Mouse (Mus musculus) megakaryocyte-erythroid progenitor cell, adult 5-6 weeks (primary cell): Measurements from ENCODE around the gene Gm32717. TPM values are rescaled to one million over a fixed set of nuclear protein-coding genes. Genes with fewer than 3 reads are reported as not detected.
A peak's percentile ranks its signal among the peaks of the same experiment; 100 is the strongest.
"Not testable (repeated sequence)": the region's sequence is repeated elsewhere in the genome, so short reads cannot be mapped to it uniquely, and the experiment has no call there.

Experiments used
- ATAC-seq: replicated peaks from 2 replicates; pipeline ENCODE4 v1.8.0; 2016; ENCODE audit warnings: mild to moderate bottlenecking, inconsistent platforms; ENCODE audit not compliant: severe bottlenecking, poor library complexity, low FRiP score, low TSS enrichment
- total RNA-seq, 2 experiments: library from RNA; stranded (forward) in 1 of 2; stranded (reverse) in 1 of 2; fragments of 200-1000, 215-1000 nt in 1 of 2; fragments of >200 nt in 1 of 2; fragmentation: Nextera tagmentation in 1 of 2; gene quantifications; 2 replicates each; pipeline ENCODE4 v1.2.3; 2014 to 2017

The Gm32717 gene
- total RNA-seq (2014; fragmentation: Nextera tagmentation) (not detected in 2 replicates), total RNA-seq (2017) (0.42 TPM in 1 of 2 replicates, not detected in the other)

- ATAC-seq, result not testable (repeated sequence)
Measured at GRCm38 (mm10) chr10:118240680-118241079, at the start of gene Gm32717. Gene Gm32717 (minus strand): TSS chr10:118240780.

GRCm38 (mm10) chr10:118283016-118283415 lies 42.4 kb upstream of the Gm32717 start:
- not testable (repeated sequence) for ATAC-seq

- not testable (repeated sequence) for ATAC-seq
Measured at GRCm38 (mm10) chr10:118282565-118282964, 42.0 kb upstream of the Gm32717 start.

- not testable (repeated sequence) for ATAC-seq
Measured at GRCm38 (mm10) chr10:118278069-118278468, 37.5 kb upstream of the Gm32717 start.

- not testable (repeated sequence) for ATAC-seq
Measured at GRCm38 (mm10) chr10:118271416-118271815, 30.8 kb upstream of the Gm32717 start.

GRCm38 (mm10) chr10:118268812-118269211 lies 28.2 kb upstream of the Gm32717 start:
- ATAC-seq, result not testable (repeated sequence)

- not testable (repeated sequence) for ATAC-seq
Measured at GRCm38 (mm10) chr10:118258388-118258787, 17.8 kb upstream of the Gm32717 start, which contains the start of gene Gm32802. Gene Gm32802 (plus strand): TSS chr10:118258688.

GRCm38 (mm10) chr10:118250852-118251295 lies 10.3 kb upstream of the Gm32717 start:
- ATAC-seq, result no peak

- not testable (repeated sequence) for ATAC-seq
Measured at GRCm38 (mm10) chr10:118249006-118249595, 8.5 kb upstream of the Gm32717 start.

- 0 out of 2 replicates have a peak, but pooled peaks have one; percentile 30 for ATAC-seq
Measured at GRCm38 (mm10) chr10:118232607-118233006, 8.0 kb downstream of the Gm32717 start.

GRCm38 (mm10) chr10:118227629-118228028 lies 13.0 kb downstream of the Gm32717 start:
- ATAC-seq, result not testable (repeated sequence)

- not testable (repeated sequence) for ATAC-seq
Measured at GRCm38 (mm10) chr10:118215719-118216393, 24.7 kb downstream of the Gm32717 start.

GRCm38 (mm10) chr10:118204642-118205041 lies 35.9 kb downstream of the Gm32717 start, which contains the start of gene Il22:
Gene Il22 (plus strand): TSS chr10:118204942.
- ATAC-seq, result no peak

GRCm38 (mm10) chr10:118195150-118195549 lies 45.4 kb downstream of the Gm32717 start:
- ATAC-seq, result peak; percentile 90

Other genes starting within 250 kb of the Gm32717 start
- 10.9 and 13.6 TPM in 2 replicates for gene Mdm1, start 99.0 kb downstream of the Gm32717 start, total RNA-seq (2014; fragmentation: Nextera tagmentation)
- gene Mdm1, start 99.0 kb downstream of the Gm32717 start, total RNA-seq (2017), result 25.2 and 29.6 TPM in 2 replicates
- not detected in 2 replicates for gene Il22, start 35.8 kb downstream of the Gm32717 start, total RNA-seq (2014; fragmentation: Nextera tagmentation)
- gene Il22, start 35.8 kb downstream of the Gm32717 start, total RNA-seq (2017), result not detected in 2 replicates
- not detected in 2 replicates for gene Gm32802, start 17.9 kb upstream of the Gm32717 start, total RNA-seq (2014; fragmentation: Nextera tagmentation)
- 0.42 TPM in 1 of 2 replicates, not detected in the other for gene Gm32802, start 17.9 kb upstream of the Gm32717 start, total RNA-seq (2017)
- gene Iltifb, start 54.3 kb upstream of the Gm32717 start, total RNA-seq (2014; fragmentation: Nextera tagmentation), result not detected in 2 replicates
- gene Iltifb, start 54.3 kb upstream of the Gm32717 start, total RNA-seq (2017), result not detected in 2 replicates
- gene Gm9040, start 86.2 kb upstream of the Gm32717 start, total RNA-seq (2014; fragmentation: Nextera tagmentation), result not detected in 2 replicates
- gene Gm9040, start 86.2 kb upstream of the Gm32717 start, total RNA-seq (2017), result not detected in 2 replicates
- gene Gm9044, start 91.6 kb upstream of the Gm32717 start, total RNA-seq (2014; fragmentation: Nextera tagmentation), result not detected in 2 replicates
- not detected in 2 replicates for gene Gm9044, start 91.6 kb upstream of the Gm32717 start, total RNA-seq (2017)
- gene Gm9045, start 97.1 kb upstream of the Gm32717 start, total RNA-seq (2014; fragmentation: Nextera tagmentation), result 0.09 TPM in 1 of 2 replicates, not detected in the other
- 0.08 TPM in 1 of 2 replicates, not detected in the other for gene Gm9045, start 97.1 kb upstream of the Gm32717 start, total RNA-seq (2017)
- gene Gm9046, start 102.5 kb upstream of the Gm32717 start, total RNA-seq (2014; fragmentation: Nextera tagmentation), result not detected in 2 replicates
- not detected in 2 replicates for gene Gm9046, start 102.5 kb upstream of the Gm32717 start, total RNA-seq (2017)
- not detected in 2 replicates for gene Gm9048, start 107.9 kb upstream of the Gm32717 start, total RNA-seq (2014; fragmentation: Nextera tagmentation)
- not detected in 2 replicates for gene Gm9048, start 107.9 kb upstream of the Gm32717 start, total RNA-seq (2017)
- 0.09 TPM in 1 of 2 replicates, not detected in the other for gene Gm9049, start 113.3 kb upstream of the Gm32717 start, total RNA-seq (2014; fragmentation: Nextera tagmentation)
- gene Gm9049, start 113.3 kb upstream of the Gm32717 start, total RNA-seq (2017), result 0.08 TPM in 1 of 2 replicates, not detected in the other
- gene Ifng, start 200.3 kb upstream of the Gm32717 start, total RNA-seq (2014; fragmentation: Nextera tagmentation), result not detected in 2 replicates
- gene Ifng, start 200.3 kb upstream of the Gm32717 start, total RNA-seq (2017), result 6.3 and 18.8 TPM in 2 replicates